Mouse (Mus musculus) lung, embryonic 14.5 days (tissue): ENCODE data around the gene Ankdd1b. TPM values are rescaled to one million over a fixed set of nuclear protein-coding genes. Genes with fewer than 3 reads are reported as not detected.
A peak's percentile ranks its signal among the peaks of the same experiment; 100 is the strongest.

ENCODE experiments used
- ATAC-seq: fragments of 200-750 bp; cut with Nextera tagmentation; 2 replicates; pipeline ENCODE4 v1.8.0; 2017; ENCODE audit warnings: mild to moderate bottlenecking, moderate TSS enrichment, moderate library complexity; ENCODE audit not compliant: insufficient read depth
- DNase-seq: peaks from one replicate; pipeline ENCODE4 v3.0.0-alpha.2; 2015
- H3K27ac ChIP-seq: fragments of 300-500 bp; sonication (generic); 2 replicates; pipeline ENCODE4 v1.5.1; 2014; ENCODE audit warnings: low read depth, mild to moderate bottlenecking, moderate library complexity
- H3K27me3 ChIP-seq: fragments of 300-500 bp; sonication (generic); 2 replicates; pipeline ENCODE4 v1.6.1; 2014; ENCODE audit warnings: low read length, control low read depth; ENCODE audit not compliant: insufficient read depth
- H3K36me3 ChIP-seq: fragments of 300-500 bp; sonication (generic); 2 replicates; pipeline ENCODE4 v1.6.1; 2014; ENCODE audit warnings: control low read depth; ENCODE audit not compliant: insufficient read depth
- H3K4me1 ChIP-seq: fragments of 300-500 bp; sonication (generic); 2 replicates; pipeline ENCODE4 v1.6.1; 2014; ENCODE audit warnings: antibody characterized with exemption, control low read depth; ENCODE audit not compliant: insufficient read depth
- H3K4me2 ChIP-seq: fragments of 300-500 bp; sonication (generic); 2 replicates; pipeline ENCODE4 v1.6.1; 2014; ENCODE audit warnings: mild to moderate bottlenecking
- H3K4me3 ChIP-seq: fragments of 300-500 bp; sonication (generic); 2 replicates; pipeline ENCODE4 v1.5.1; 2014; ENCODE audit warnings: low read depth, low read length
- H3K9ac ChIP-seq: fragments of 300-500 bp; sonication (generic); 2 replicates; pipeline ENCODE4 v1.6.1; 2014
- H3K9me3 ChIP-seq: fragments of 300-500 bp; sonication (generic); 2 replicates; pipeline ENCODE4 v1.6.1; 2016; ENCODE audit warnings: low read depth, low read length, control low read depth
- CTCF ChIP-seq: IDR thresholded peaks from 2 replicates; pipeline ENCODE4 v1.5.1; 2016; ENCODE audit warnings: antibody characterized with exemption, low read depth
- WGBS: fragments of 180-500 bp; shearing (Covaris S2); extraction: QIAGEN DNeasy Blood & Tissue Kit; methylation state at CpG from one replicate; pipeline ENCODE4 v1.1.7; 2014; 5-methylcytosine and 5-hydroxymethylcytosine counted together
- polyA plus RNA-seq: library from polyadenylated mRNA; unstranded; fragments of >200 nt; fragmentation: Nextera tagmentation; extraction: Ambion mirVana; gene quantifications from 2 replicates; pipeline ENCODE4 v1.2.1, GENCODE M21; 2014

The Ankdd1b gene
- polyA plus RNA-seq, 1 experiment from 2014 or later, result not detected

GRCm38 (mm10) chr13:96436921-96437320 lies 34.1 kb downstream of the Ankdd1b start:
- H3K9ac ChIP-seq, result no peak overlapping the region
- no peak for TF ChIP-seq CTCF
- DNase-seq (no peak), ATAC-seq (no peak)
- H3K36me3 ChIP-seq, result no peaks in the 10 kb centered on the region
- 85% methylated on average over 1 of the region's 1 CpGs for WGBS
- no peaks in the 10 kb centered on the region for H3K27me3 ChIP-seq
- no peak overlapping the region for H3K4me3 ChIP-seq
- no peak overlapping the region for H3K27ac ChIP-seq
- H3K9me3 ChIP-seq, result peaks cover 3% of the 10 kb centered on the region; the same call in 1 of the 2 replicates
- no peak overlapping the region for H3K4me2 ChIP-seq
- H3K4me1 ChIP-seq, result peaks cover 11% of the 10 kb centered on the region; the same call in 1 of the 2 replicates

- no peak for ATAC-seq
These were observed 35.2 kb downstream of the Ankdd1b start for GRCm38 (mm10) chr13:96435793-96436192.

GRCm38 (mm10) chr13:96434899-96435331 lies 36.1 kb downstream of the Ankdd1b start:
- peaks cover 11% of the 10 kb centered on the region; the same call in 1 of the 2 replicates for H3K4me1 ChIP-seq
- no peak for TF ChIP-seq CTCF
- H3K9me3 ChIP-seq, result peaks cover 3% of the 10 kb centered on the region; the same call in 1 of the 2 replicates
- DNase-seq, result peak; percentile 64
- no peaks in the 10 kb centered on the region for H3K27me3 ChIP-seq
- WGBS, result 24% methylated on average over 5 of the region's 5 CpGs
- H3K9ac ChIP-seq, result no peak overlapping the region
- 0 out of 2 replicates have a peak overlapping the region, but pooled peaks have one; percentile 25 for H3K27ac ChIP-seq
- H3K36me3 ChIP-seq, result no peaks in the 10 kb centered on the region
- H3K4me2 ChIP-seq, result no peak overlapping the region
- H3K4me3 ChIP-seq, result no peak overlapping the region
- peak; percentile 37; the same call in 1 of the 2 replicates for ATAC-seq

More at GRCm38 (mm10) chr13:96435793-96436192, 35.2 kb downstream of the Ankdd1b start:
- no peak; the same call in 1 of the 2 replicates for TF ChIP-seq CTCF
- H3K36me3 ChIP-seq, result no peaks in the 10 kb centered on the region
- no peak overlapping the region for H3K9ac ChIP-seq
- peak; percentile 43 for DNase-seq
- H3K4me1 ChIP-seq, result peaks cover 11% of the 10 kb centered on the region; the same call in 1 of the 2 replicates
- H3K27ac ChIP-seq, result no peak overlapping the region
- H3K9me3 ChIP-seq, result peaks cover 3% of the 10 kb centered on the region; the same call in 1 of the 2 replicates
- no peaks in the 10 kb centered on the region for H3K27me3 ChIP-seq
- no peak overlapping the region; the same call in 1 of the 2 replicates for H3K4me2 ChIP-seq
- no peak overlapping the region for H3K4me3 ChIP-seq
- WGBS, result 28% methylated on average over 11 of the region's 13 CpGs

- H3K9ac ChIP-seq, result no peak overlapping the region
- peaks cover 3% of the 10 kb centered on the region; the same call in 1 of the 2 replicates for H3K9me3 ChIP-seq
- DNase-seq (peak; percentile 51), ATAC-seq (peak; percentile 23; the same call in 1 of the 2 replicates)
- H3K4me1 ChIP-seq, result peaks cover 11% of the 10 kb centered on the region; the same call in 1 of the 2 replicates
- no peak for TF ChIP-seq CTCF
- H3K4me2 ChIP-seq, result no peak overlapping the region
- WGBS, result 39% methylated on average over 11 of the region's 11 CpGs
- no peak overlapping the region for H3K4me3 ChIP-seq
- H3K27me3 ChIP-seq, result no peaks in the 10 kb centered on the region
- H3K36me3 ChIP-seq, result no peaks in the 10 kb centered on the region
- 0 out of 2 replicates have a peak overlapping the region, but pooled peaks have one; percentile 16 for H3K27ac ChIP-seq
These were observed 37.3 kb downstream of the Ankdd1b start for GRCm38 (mm10) chr13:96433648-96434190.

- DNase-seq (no peak), ATAC-seq (no peak)
- Histone ChIP-seq H3K4me3 (no peak overlapping the region), H3K9ac (no peak overlapping the region), H3K27ac (0 out of 2 replicates have a peak overlapping the region, but pooled peaks have one; percentile 16), H3K27me3 (no peaks in the 10 kb centered on the region), H3K36me3 (no peaks in the 10 kb centered on the region), H3K9me3 (peaks cover 3% of the 10 kb centered on the region; the same call in 1 of the 2 replicates), H3K4me2 (no peak overlapping the region), H3K4me1 (peaks cover 11% of the 10 kb centered on the region; the same call in 1 of the 2 replicates)
- no peak for TF ChIP-seq CTCF
- 73% methylated on average over 6 of the region's 6 CpGs for WGBS
These were observed 38.0 kb downstream of the Ankdd1b start for GRCm38 (mm10) chr13:96433041-96433440.

- peak overlapping the region; percentile 18; the same call in 1 of the 2 replicates for H3K27ac ChIP-seq
- ATAC-seq, result no peak
These were observed 38.6 kb downstream of the Ankdd1b start for GRCm38 (mm10) chr13:96432376-96432811.

GRCm38 (mm10) chr13:96431595-96432156 lies 39.3 kb downstream of the Ankdd1b start:
- DNase-seq (peak; percentile 97), ATAC-seq (peak; percentile 69)
- H3K9ac ChIP-seq, result no peak overlapping the region
- no peaks in the 10 kb centered on the region for H3K36me3 ChIP-seq
- TF ChIP-seq CTCF, result peak; percentile 95
- no peaks in the 10 kb centered on the region for H3K27me3 ChIP-seq
- H3K4me2 ChIP-seq, result peak overlapping the region; percentile 35
- no peak overlapping the region for H3K4me3 ChIP-seq
- no peak overlapping the region for H3K27ac ChIP-seq
- peaks cover 11% of the 10 kb centered on the region; the same call in 1 of the 2 replicates for H3K4me1 ChIP-seq
- no peaks in the 10 kb centered on the region for H3K9me3 ChIP-seq
- WGBS, result 36% methylated on average over 12 of the region's 12 CpGs

More at GRCm38 (mm10) chr13:96432376-96432811, 38.6 kb downstream of the Ankdd1b start:
- Histone ChIP-seq H3K9ac (no peak overlapping the region), H3K4me3 (no peak overlapping the region), H3K4me2 (no peak overlapping the region), H3K4me1 (peaks cover 11% of the 10 kb centered on the region; the same call in 1 of the 2 replicates), H3K9me3 (peaks cover under 1% of the 10 kb centered on the region; the same call in 1 of the 2 replicates), H3K27me3 (no peaks in the 10 kb centered on the region), H3K36me3 (no peaks in the 10 kb centered on the region)
- TF ChIP-seq CTCF, result no peak
- no peak for DNase-seq
- 54% methylated on average over 3 of the region's 3 CpGs for WGBS
